In genomic region chr2:167866751-167867150, GRCm38 (mm10) we compare ENCODE assay signal across 7 mouse cellular contexts.
DNase-seq lines count a peak whose midpoint lies in the region; ATAC-seq lines count a peak whose summit lies in the region.

No protein-coding gene starts in this region.

- no peak overlapping the region for H3K4me2 ChIP-seq in kidney, embryonic 14.5 days (replicated peaks; ENCODE audit: low read depth, low read length)

- H3K9ac ChIP-seq in kidney, embryonic 14.5 days (ENCODE audit: low read depth, low read length), result no peak overlapping the region

- peak; percentile 51 for ATAC-seq in kidney, embryonic 14.5 days (ENCODE audit: low FRiP score, low TSS enrichment)

- no peak overlapping the region for H3K4me3 ChIP-seq in kidney, embryonic 14.5 days (ENCODE audit: low read length)

- H3K4me1 ChIP-seq in kidney, embryonic 14.5 days (ENCODE audit: control insufficient read depth, insufficient read depth, low read length), result peaks cover 10% of the 10 kb centered on the region

- no peaks in the 10 kb centered on the region for H3K36me3 ChIP-seq in kidney, embryonic 14.5 days (ENCODE audit: control insufficient read depth, insufficient read depth, low read length)

- no peaks in the 10 kb centered on the region for H3K9me3 ChIP-seq in kidney, embryonic 14.5 days (ENCODE audit: control insufficient read depth, low read length)

- DNase-seq in MN1 (ENCODE audit: low spot score), result peak; percentile 79
- peak; percentile 88 for DNase-seq in adipocyte (ENCODE audit: low spot score)
- peak; percentile 92 for DNase-seq in heart, adult 18-20 months
- DNase-seq in lung, postnatal 10 days, result peak; percentile 95
- DNase-seq in thymus, postnatal 10 days (ENCODE audit: low spot score in 2 of 2), result no peak
- no peak for DNase-seq in layer of hippocampus, adult 8-10 months (ENCODE audit: low spot score in 2 of 2)

- WGBS in kidney, embryonic 14.5 days, result 45% methylated on average over 10 of the region's 10 CpGs

- no peaks in the 10 kb centered on the region for H3K27me3 ChIP-seq in kidney, embryonic 14.5 days (ENCODE audit: control insufficient read depth, insufficient read depth, low read length)

- no peak overlapping the region for H3K27ac ChIP-seq in kidney, embryonic 14.5 days (ENCODE audit: low read depth, low read length)

Comparison
In these comparisons a context has a peak if more than half of its experiments do, and no peak if none do; other contexts are left out.
1. DNase-seq: peak in MN1 (single experiment), adipocyte (single experiment), heart, adult 18-20 months (2 of 2) and lung, postnatal 10 days (single experiment); none in thymus, postnatal 10 days (0 of 2) and layer of hippocampus, adult 8-10 months (0 of 2).